Mouse (Mus musculus) hindbrain, postnatal 0 days (tissue): ENCODE measurements around the gene Apol6. TPM values are rescaled to one million over a fixed set of nuclear protein-coding genes. Genes with fewer than 3 reads are reported as not detected.

Experiments used
- ATAC-seq: fragments of 200-750 bp; cut with Nextera tagmentation; 2 replicates; pipeline ENCODE4 v1.8.0; 2017; ENCODE audit warnings: mild to moderate bottlenecking, moderate TSS enrichment, moderate library complexity
- DNase-seq: peaks from one replicate; pipeline ENCODE4 v3.0.0-alpha.2; 2015; ENCODE audit warnings: low spot score
- H3K27ac ChIP-seq: fragments of 300-500 bp; sonication (generic); 2 replicates; pipeline ENCODE4 v1.5.1; 2014; ENCODE audit warnings: mild to moderate bottlenecking
- H3K27me3 ChIP-seq: fragments of 300-500 bp; sonication (generic); 2 replicates; pipeline ENCODE4 v1.6.1; 2014; ENCODE audit warnings: low read length, mixed read lengths; ENCODE audit not compliant: insufficient read depth
- H3K36me3 ChIP-seq: fragments of 300-500 bp; sonication (generic); 2 replicates; pipeline ENCODE4 v1.6.1; 2014; ENCODE audit warnings: low read length, mixed read lengths; ENCODE audit not compliant: insufficient read depth
- H3K4me1 ChIP-seq: fragments of 300-500 bp; sonication (generic); 2 replicates; pipeline ENCODE4 v1.6.1; 2014; ENCODE audit warnings: antibody characterized with exemption, low read length, mixed read lengths; ENCODE audit not compliant: insufficient read depth
- H3K4me2 ChIP-seq: fragments of 300-500 bp; sonication (generic); 2 replicates; pipeline ENCODE4 v1.6.1; 2014; ENCODE audit warnings: low read depth, mild to moderate bottlenecking, low read length, moderate library complexity, mixed read lengths
- H3K4me3 ChIP-seq: fragments of 300-500 bp; sonication (generic); 2 replicates; pipeline ENCODE4 v1.5.1; 2014; ENCODE audit warnings: low read length
- H3K9ac ChIP-seq: fragments of 300-500 bp; sonication (generic); replicated peaks from 2 replicates; pipeline ENCODE4 v1.6.1; 2014; ENCODE audit warnings: mild to moderate bottlenecking, low read length, moderate library complexity, mixed read lengths
- H3K9me3 ChIP-seq: fragments of 300-500 bp; sonication (generic); 2 replicates; pipeline ENCODE4 v1.6.1; 2016; ENCODE audit warnings: low read length, mixed read lengths
- CTCF ChIP-seq: IDR thresholded peaks from 2 replicates; pipeline ENCODE4 v1.5.1; 2016; ENCODE audit warnings: antibody characterized with exemption, control low read depth, low read depth
- WGBS: fragments of 180-500 bp; shearing (Covaris S2); extraction: QIAGEN DNeasy Blood & Tissue Kit; methylation state at CpG from one replicate; pipeline ENCODE4 v1.1.7; 2014; 5-methylcytosine and 5-hydroxymethylcytosine counted together
- polyA plus RNA-seq: library from polyadenylated mRNA; unstranded; fragments of >200 nt; fragmentation: Nextera tagmentation; extraction: Ambion mirVana; gene quantifications from 2 replicates; pipeline ENCODE4 v1.2.1, GENCODE M21; 2015
- total RNA-seq: library from RNA; depleted of rRNA; stranded (reverse); fragments of >200 nt; gene quantifications from 2 replicates; pipeline ENCODE4 v1.2.3, GENCODE M21; 2014

Apol6 gene
- total and polyA plus RNA-seq, 2 experiments from 2014 or later, result 1.1 TPM; not detected in 1

- Histone ChIP-seq H3K27ac (no peak overlapping the region), H3K4me1 (no peaks in the 10 kb centered on the region), H3K4me3 (no peak overlapping the region), H3K4me2 (no peak overlapping the region), H3K36me3 (no peaks in the 10 kb centered on the region), H3K9me3 (no peaks in the 10 kb centered on the region), H3K9ac (no peak overlapping the region), H3K27me3 (no peaks in the 10 kb centered on the region)
- no peak for DNase-seq
- WGBS, result 86% methylated on average over 4 of the region's 4 CpGs
- no peak for ATAC-seq
- TF ChIP-seq CTCF, result no peak
Measured at GRCm38 (mm10) chr15:77020136-77020535, 24.4 kb upstream of the Apol6 start.

DNA sequence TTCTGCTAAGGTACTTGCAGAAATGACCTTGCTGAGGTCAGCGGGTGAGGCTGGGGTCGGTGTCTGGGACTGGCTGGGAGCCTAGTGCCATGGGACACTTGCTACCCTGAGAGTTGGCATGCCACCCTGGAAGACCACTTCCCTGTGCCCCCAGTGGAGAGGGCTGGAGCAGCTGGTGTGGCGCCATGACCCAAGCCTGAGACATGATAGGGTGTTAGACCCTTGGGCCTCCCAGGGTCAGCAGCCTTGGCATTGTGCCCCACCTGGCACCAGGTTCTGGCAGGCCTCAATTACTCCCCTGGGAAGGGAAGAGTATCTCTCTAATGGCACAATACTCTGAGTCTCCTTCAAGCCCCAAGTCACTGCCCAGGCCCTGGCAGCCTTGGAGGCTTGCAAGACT, 23.5 kb upstream of the Apol6 start:
- no peak overlapping the region for H3K4me2 ChIP-seq
- H3K27ac ChIP-seq, result no peak overlapping the region
- 90% methylated on average over 3 of the region's 3 CpGs for WGBS
- no peak overlapping the region for H3K9ac ChIP-seq
- no peak for TF ChIP-seq CTCF
- H3K27me3 ChIP-seq, result no peaks in the 10 kb centered on the region
- H3K4me1 ChIP-seq, result no peaks in the 10 kb centered on the region
- ATAC-seq (no peak), DNase-seq (no peak)
- no peak overlapping the region for H3K4me3 ChIP-seq
- H3K36me3 ChIP-seq, result no peaks in the 10 kb centered on the region
- H3K9me3 ChIP-seq, result no peaks in the 10 kb centered on the region

DNA sequence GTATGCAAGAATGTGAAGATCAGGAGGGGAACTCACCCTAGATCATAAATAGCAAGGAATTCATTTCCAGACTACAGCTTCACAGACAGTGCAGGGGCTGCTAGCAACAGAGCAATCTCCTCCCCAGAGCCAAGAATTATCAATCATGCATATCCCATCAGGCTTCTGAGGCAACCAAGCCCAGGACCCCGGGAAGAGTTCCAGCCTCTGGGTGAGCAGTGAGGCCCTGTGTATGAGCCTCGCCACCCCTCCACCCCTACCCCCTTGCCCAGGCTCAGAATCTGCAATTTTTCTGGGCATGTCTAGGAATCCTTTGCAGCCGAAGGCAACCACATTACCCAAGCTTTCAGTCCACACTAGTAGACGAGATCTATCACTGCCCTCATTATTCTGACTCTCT, 22.7 kb upstream of the Apol6 start:
- Histone ChIP-seq H3K9ac (no peak overlapping the region), H3K4me2 (no peak overlapping the region), H3K27me3 (no peaks in the 10 kb centered on the region), H3K4me1 (no peaks in the 10 kb centered on the region), H3K27ac (no peak overlapping the region), H3K9me3 (no peaks in the 10 kb centered on the region), H3K4me3 (no peak overlapping the region), H3K36me3 (no peaks in the 10 kb centered on the region)
- WGBS, result 79% methylated on average over 4 of the region's 4 CpGs
- TF ChIP-seq CTCF, result no peak
- ATAC-seq, result no peak
- no peak for DNase-seq

DNA sequence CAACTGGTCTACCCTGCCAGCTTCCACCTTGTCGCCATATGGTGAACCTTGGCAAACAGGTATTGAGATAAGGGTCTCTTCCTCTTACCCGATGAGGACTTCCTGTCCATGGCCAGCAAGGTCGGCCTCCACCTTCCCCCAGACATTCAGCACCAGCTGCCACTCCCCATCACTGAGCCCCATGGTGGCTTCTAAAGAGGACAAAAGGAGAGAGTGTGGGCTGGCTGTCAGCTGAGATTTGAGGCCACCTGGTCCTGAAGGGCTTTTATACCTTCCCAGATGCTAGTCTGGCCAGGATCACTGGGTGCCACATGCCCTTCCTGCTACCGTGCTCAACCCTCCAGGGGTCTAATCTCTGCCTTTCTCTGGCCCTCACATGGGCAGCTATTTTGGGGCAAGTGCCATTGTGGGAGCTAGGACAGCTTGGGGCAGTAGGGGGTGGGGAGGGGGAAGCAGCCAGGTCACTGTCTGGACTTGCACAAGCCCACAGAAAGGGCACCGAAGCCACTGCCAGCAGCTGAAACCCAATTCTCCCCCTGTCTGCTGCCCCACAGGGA, 22.1 kb upstream of the Apol6 start:
- no peak overlapping the region for H3K4me3 ChIP-seq
- WGBS, result 73% methylated on average over 5 of the region's 5 CpGs
- no peaks in the 10 kb centered on the region for H3K27me3 ChIP-seq
- no peaks in the 10 kb centered on the region for H3K36me3 ChIP-seq
- no peaks in the 10 kb centered on the region for H3K4me1 ChIP-seq
- no peak overlapping the region for H3K9ac ChIP-seq
- H3K9me3 ChIP-seq, result no peaks in the 10 kb centered on the region
- DNase-seq, result no peak
- TF ChIP-seq CTCF, result no peak
- no peak overlapping the region for H3K27ac ChIP-seq
- no peak for ATAC-seq
- H3K4me2 ChIP-seq, result no peak overlapping the region

- Histone ChIP-seq H3K9ac (no peak overlapping the region), H3K4me2 (no peak overlapping the region), H3K4me3 (no peak overlapping the region), H3K27ac (no peak overlapping the region), H3K4me1 (no peaks in the 10 kb centered on the region), H3K9me3 (no peaks in the 10 kb centered on the region), H3K27me3 (no peaks in the 10 kb centered on the region), H3K36me3 (no peaks in the 10 kb centered on the region)
- ATAC-seq (no peak), DNase-seq (peak; percentile 26)
- no peak for TF ChIP-seq CTCF
- 36% methylated on average over 5 of the region's 5 CpGs for WGBS
Measured at GRCm38 (mm10) chr15:77025884-77026583, 18.5 kb upstream of the Apol6 start.

DNA sequence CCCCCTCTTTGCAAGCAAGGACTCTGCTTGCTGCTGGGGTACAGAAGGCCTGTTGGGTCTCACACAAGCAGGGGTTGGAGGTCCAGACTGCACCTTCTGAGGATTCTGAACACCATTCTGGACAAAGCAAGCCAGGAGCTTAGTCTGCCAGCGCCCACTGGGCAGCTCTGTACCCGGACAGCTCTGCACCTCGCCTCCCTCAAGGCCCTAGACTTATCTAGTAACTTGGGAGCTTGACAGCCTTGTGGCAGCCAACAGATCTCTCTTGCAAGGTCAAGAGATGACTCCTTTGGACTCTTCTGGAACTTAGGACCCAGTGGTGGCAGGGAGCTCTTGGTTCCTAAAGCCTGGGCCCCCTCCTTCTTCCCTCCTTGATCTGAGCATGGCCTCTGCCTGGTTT, 17.4 kb upstream of the Apol6 start:
- no peak for TF ChIP-seq CTCF
- DNase-seq (no peak), ATAC-seq (no peak)
- H3K9me3 ChIP-seq, result no peaks in the 10 kb centered on the region
- H3K9ac ChIP-seq, result no peak overlapping the region
- H3K4me3 ChIP-seq, result no peak overlapping the region
- H3K4me2 ChIP-seq, result no peak overlapping the region
- no peaks in the 10 kb centered on the region for H3K27me3 ChIP-seq
- 100% methylated on average over 3 of the region's 3 CpGs for WGBS
- H3K4me1 ChIP-seq, result no peaks in the 10 kb centered on the region
- H3K36me3 ChIP-seq, result no peaks in the 10 kb centered on the region
- H3K27ac ChIP-seq, result no peak overlapping the region

DNA sequence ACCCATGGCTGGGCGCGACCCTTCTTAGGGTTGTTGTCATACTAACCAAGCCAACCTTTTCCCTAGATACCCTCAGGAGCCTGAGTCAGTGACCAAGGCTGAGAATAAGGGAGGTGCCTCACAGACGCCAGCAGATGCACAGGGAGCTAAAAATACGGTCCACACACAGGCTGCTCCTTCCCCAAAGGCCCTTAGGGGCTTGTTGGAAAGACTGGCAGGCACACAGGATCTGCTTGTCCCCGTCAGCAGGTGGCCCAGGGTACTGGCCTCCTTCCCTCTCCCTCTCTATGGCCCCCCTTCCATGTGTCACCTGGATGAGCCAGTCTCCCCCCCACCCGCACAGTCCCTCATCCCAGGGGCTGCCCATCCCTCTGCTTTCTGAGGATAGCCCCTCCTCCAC, 16.9 kb upstream of the Apol6 start:
- H3K9me3 ChIP-seq, result no peaks in the 10 kb centered on the region
- no peak overlapping the region for H3K4me3 ChIP-seq
- no peak overlapping the region for H3K9ac ChIP-seq
- H3K4me1 ChIP-seq, result no peaks in the 10 kb centered on the region
- ATAC-seq, result no peak
- no peak overlapping the region for H3K27ac ChIP-seq
- H3K4me2 ChIP-seq, result no peak overlapping the region
- no peak for DNase-seq
- no peaks in the 10 kb centered on the region for H3K27me3 ChIP-seq
- H3K36me3 ChIP-seq, result no peaks in the 10 kb centered on the region
- no peak for TF ChIP-seq CTCF
- 70% methylated on average over 6 of the region's 6 CpGs for WGBS
